Mouse (Mus musculus): ENCODE measurements around the gene Ntn3. TPM values are rescaled to one million over a fixed set of nuclear protein-coding genes. Genes with fewer than 3 reads are reported as not detected.

Gene Ntn3
- polyA plus RNA-seq, 1 experiment from 2014 or later = 11.0 TPM

GRCm38 (mm10) chr17:24209916-24210240 is 547 bp upstream of the Ntn3 start:
- Histone ChIP-seq H3K4me2 (replicated peaks) (peak overlapping the region; percentile 90), H3K27me3 (no peaks in the 10 kb centered on the region), H3K4me3 (replicated peaks) (peak overlapping the region; percentile 72; the same call in 1 of the 2 replicates), H3K4me1 (peaks cover 79% of the 10 kb centered on the region), H3K9ac (no peak overlapping the region), H3K36me3 (no peaks in the 10 kb centered on the region), H3K9me3 (replicated peaks) (no peaks in the 10 kb centered on the region), H3K27ac (replicated peaks) (peak overlapping the region; percentile 93)
- 65% methylated on average over 3 of the region's 3 CpGs for WGBS
- no peak for ATAC-seq (ENCODE audit: insufficient number of reproducible peaks, low FRiP score, low TSS enrichment, low read depth)

DNA sequence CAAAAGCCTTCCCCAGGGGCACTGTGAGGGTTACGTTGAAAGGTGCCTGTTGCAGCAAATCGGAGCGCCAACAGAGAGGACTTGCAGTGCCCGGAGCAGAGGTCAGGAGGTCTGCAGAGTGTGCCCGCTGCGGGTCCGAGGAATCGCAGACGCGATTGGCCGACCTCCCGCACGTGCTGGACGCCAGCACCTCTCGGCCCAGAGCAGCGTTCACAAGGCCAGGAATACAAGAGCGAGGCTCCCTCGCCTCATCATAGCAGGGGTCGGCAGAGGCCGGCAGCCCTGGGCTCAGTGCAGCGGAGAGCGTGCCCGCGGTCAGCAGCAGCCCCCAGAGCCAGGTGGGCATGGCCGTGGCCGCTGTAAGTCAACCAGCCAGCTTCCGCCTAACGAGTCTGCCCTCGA is 689 bp downstream of the Ntn3 start:
- Histone ChIP-seq H3K9ac (peak overlapping the region; percentile 58), H3K4me3 (replicated peaks) (peak overlapping the region; percentile 72), H3K4me1 (peaks cover 91% of the 10 kb centered on the region), H3K27ac (replicated peaks) (peak overlapping the region; percentile 93), H3K4me2 (replicated peaks) (peak overlapping the region; percentile 90), H3K27me3 (no peaks in the 10 kb centered on the region), H3K36me3 (no peaks in the 10 kb centered on the region), H3K9me3 (replicated peaks) (no peaks in the 10 kb centered on the region)
- no peak for ATAC-seq (ENCODE audit: insufficient number of reproducible peaks, low FRiP score, low TSS enrichment, low read depth)
- WGBS = 4% methylated on average over 29 of the region's 29 CpGs

DNA sequence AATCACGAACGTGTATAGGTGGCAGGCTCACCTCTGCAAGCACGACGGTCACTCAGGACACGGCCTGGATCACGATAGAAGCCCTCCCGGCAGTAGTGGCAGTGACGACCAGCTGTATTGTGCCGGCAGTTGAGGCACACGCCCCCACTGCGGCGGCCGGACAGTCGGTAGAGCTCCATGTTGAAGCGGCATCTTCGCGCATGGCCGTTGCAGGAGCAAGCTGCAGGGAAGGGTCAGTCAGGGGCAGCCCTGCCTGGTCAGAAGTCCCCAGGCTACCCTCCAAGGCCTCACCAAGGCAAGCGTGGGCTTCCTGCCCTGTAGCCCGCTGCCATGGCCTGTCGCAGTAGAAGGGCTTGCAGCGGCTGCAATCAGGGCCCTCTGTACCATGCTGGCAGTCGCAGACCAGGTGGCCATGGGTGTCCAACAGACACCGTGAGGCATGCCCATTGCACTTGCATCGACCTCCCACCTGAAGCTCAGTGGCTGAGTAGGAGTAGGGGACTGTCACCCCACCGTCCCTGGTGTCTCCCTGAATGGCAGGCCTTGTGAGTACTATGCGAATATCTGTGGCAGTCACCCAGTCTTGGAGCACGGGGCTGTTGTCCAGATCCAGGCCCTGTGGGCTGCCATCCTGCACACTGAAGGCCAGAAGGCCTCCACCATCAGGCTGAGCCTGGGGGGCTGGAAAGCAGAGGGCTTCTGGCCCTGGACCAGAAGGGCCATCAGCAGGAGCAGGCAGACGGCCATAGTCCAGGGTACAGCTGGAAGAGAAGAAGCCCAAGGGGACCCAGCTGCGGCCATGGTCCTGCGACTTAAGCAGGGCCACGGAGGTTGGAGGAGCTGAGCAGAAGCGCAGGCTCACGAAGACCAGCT is 1.3 kb downstream of the Ntn3 start:
- H3K9ac ChIP-seq = peak overlapping the region; percentile 58
- H3K4me2 ChIP-seq (replicated peaks) = peak overlapping the region; percentile 90
- WGBS = 48% methylated on average over 34 of the region's 34 CpGs
- H3K36me3 ChIP-seq = no peaks in the 10 kb centered on the region
- peaks cover 96% of the 10 kb centered on the region for H3K4me1 ChIP-seq
- no peaks in the 10 kb centered on the region for H3K27me3 ChIP-seq
- no peaks in the 10 kb centered on the region for H3K9me3 ChIP-seq (replicated peaks)
- ATAC-seq (ENCODE audit: insufficient number of reproducible peaks, low FRiP score, low TSS enrichment, low read depth) = no peak
- peak overlapping the region; percentile 93 for H3K27ac ChIP-seq (replicated peaks)
- peak overlapping the region; percentile 72 for H3K4me3 ChIP-seq (replicated peaks)

- no peak for ATAC-seq (ENCODE audit: insufficient number of reproducible peaks, low FRiP score, low TSS enrichment, low read depth)
- WGBS = 5% methylated on average over 62 of the region's 62 CpGs
- H3K27me3 ChIP-seq = no peaks in the 10 kb centered on the region
- peak overlapping the region; percentile 72 for H3K4me3 ChIP-seq (replicated peaks)
- peak overlapping the region; percentile 49; the same call in 1 of the 2 replicates for H3K27ac ChIP-seq (replicated peaks)
- H3K9me3 ChIP-seq (replicated peaks) = no peaks in the 10 kb centered on the region
- peaks cover 85% of the 10 kb centered on the region for H3K4me1 ChIP-seq
- H3K36me3 ChIP-seq = no peaks in the 10 kb centered on the region
- H3K9ac ChIP-seq = peak overlapping the region; percentile 28; the same call in 1 of the 2 replicates
- H3K4me2 ChIP-seq (replicated peaks) = peak overlapping the region; percentile 90
Measured at GRCm38 (mm10) chr17:24206451-24207351, 2.6 kb downstream of the Ntn3 start.

GRCm38 (mm10) chr17:24205908-24206361 is 3.4 kb downstream of the Ntn3 start:
- Histone ChIP-seq H3K27ac (replicated peaks) (peak overlapping the region; percentile 71), H3K9ac (peak overlapping the region; percentile 24; the same call in 1 of the 2 replicates), H3K4me1 (peaks cover 77% of the 10 kb centered on the region), H3K27me3 (no peaks in the 10 kb centered on the region), H3K4me2 (replicated peaks) (peak overlapping the region; percentile 90), H3K4me3 (replicated peaks) (peak overlapping the region; percentile 72), H3K9me3 (replicated peaks) (no peaks in the 10 kb centered on the region), H3K36me3 (no peaks in the 10 kb centered on the region)
- whole genome bisulfite sequencing = 5% methylated on average over 15 of the region's 15 CpGs
- no peak for ATAC-seq (ENCODE audit: insufficient number of reproducible peaks, low FRiP score, low TSS enrichment, low read depth)

- Histone ChIP-seq H3K4me1 (peaks cover 73% of the 10 kb centered on the region), H3K4me3 (replicated peaks) (peak within 1 kb of the TSS; percentile 72), H3K4me2 (replicated peaks) (peak within 1 kb of the TSS; percentile 90), H3K27ac (replicated peaks) (peak within 1 kb of the TSS; percentile 71), H3K9me3 (replicated peaks) (no peaks in the 10 kb centered on the region), H3K36me3 (no peaks in the 10 kb centered on the region), H3K9ac (peak within 1 kb of the TSS; percentile 76), H3K27me3 (no peaks in the 10 kb centered on the region)
- under 1% methylated on average over 46 of the region's 65 CpGs for WGBS
- peak; percentile 70 for ATAC-seq (ENCODE audit: insufficient number of reproducible peaks, low FRiP score, low TSS enrichment, low read depth)
Measured at GRCm38 (mm10) chr17:24205284-24205888, 3.9 kb downstream of the Ntn3 start, which contains the start of gene Tbc1d24. Gene Tbc1d24 (minus strand): TSS chr17:24205562.

GRCm38 (mm10) chr17:24204846-24205245 is 4.5 kb downstream of the Ntn3 start:
- Histone ChIP-seq H3K27ac (replicated peaks) (peak overlapping the region; percentile 44; the same call in 1 of the 2 replicates), H3K4me1 (peaks cover 73% of the 10 kb centered on the region), H3K36me3 (no peaks in the 10 kb centered on the region), H3K4me2 (replicated peaks) (peak overlapping the region; percentile 90), H3K9me3 (replicated peaks) (no peaks in the 10 kb centered on the region), H3K4me3 (replicated peaks) (peak overlapping the region; percentile 72), H3K9ac (peak overlapping the region; percentile 76), H3K27me3 (no peaks in the 10 kb centered on the region)
- 3% methylated on average over 7 of the region's 7 CpGs for WGBS
- ATAC-seq (ENCODE audit: insufficient number of reproducible peaks, low FRiP score, low TSS enrichment, low read depth) = no peak

DNA sequence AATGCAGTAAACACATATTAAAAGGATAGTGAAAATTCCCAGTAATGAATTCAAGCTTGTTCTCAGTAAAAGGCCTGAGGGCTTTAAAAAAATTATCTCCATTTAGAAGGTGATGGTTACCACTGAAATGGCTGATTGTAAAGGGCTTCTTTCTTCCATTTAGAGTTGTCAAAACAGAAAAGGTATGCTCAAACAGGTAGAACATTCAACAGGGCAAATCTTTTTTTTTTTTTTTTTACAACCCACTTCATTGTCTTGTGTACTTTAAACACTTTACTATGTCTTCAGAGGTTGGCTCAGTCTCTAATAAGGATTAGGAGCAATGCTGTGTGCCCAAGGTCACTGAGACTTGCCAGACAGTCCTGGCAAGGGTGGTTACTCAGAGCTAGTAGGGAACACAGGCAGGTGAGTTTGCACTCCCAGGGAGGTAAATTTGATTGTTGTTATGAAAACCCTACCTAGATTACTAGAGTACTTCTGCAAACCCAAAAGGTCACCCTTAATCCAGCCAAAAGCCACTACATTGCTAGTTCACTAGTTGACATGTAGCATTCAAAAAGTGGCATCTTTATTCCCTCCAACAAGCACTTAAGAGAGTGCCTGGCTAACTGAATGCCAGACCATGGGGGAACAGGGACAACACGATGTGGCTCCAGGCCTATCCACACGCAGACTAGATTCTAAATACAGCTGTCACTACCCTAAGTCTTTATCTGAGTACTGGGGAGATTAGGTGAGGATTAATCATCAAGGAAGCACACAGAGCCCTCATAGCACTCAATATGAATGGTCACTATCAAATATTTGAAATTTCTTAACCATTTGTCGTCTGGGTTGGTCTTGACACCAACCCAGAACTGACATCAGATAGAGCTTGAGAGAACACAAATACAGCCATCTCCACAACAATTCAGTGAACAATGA is 5.5 kb downstream of the Ntn3 start:
- H3K9ac ChIP-seq = peak overlapping the region; percentile 76; the same call in 1 of the 2 replicates
- H3K4me2 ChIP-seq (replicated peaks) = peak overlapping the region; percentile 90
- peaks cover 67% of the 10 kb centered on the region for H3K4me1 ChIP-seq
- H3K9me3 ChIP-seq (replicated peaks) = no peaks in the 10 kb centered on the region
- WGBS = 60% methylated on average over 3 of the region's 3 CpGs
- peak overlapping the region; percentile 72; the same call in 1 of the 2 replicates for H3K4me3 ChIP-seq (replicated peaks)
- no peaks in the 10 kb centered on the region for H3K27me3 ChIP-seq
- H3K27ac ChIP-seq (replicated peaks) = no peak overlapping the region
- ATAC-seq (ENCODE audit: insufficient number of reproducible peaks, low FRiP score, low TSS enrichment, low read depth) = no peak
- no peaks in the 10 kb centered on the region for H3K36me3 ChIP-seq

DNA sequence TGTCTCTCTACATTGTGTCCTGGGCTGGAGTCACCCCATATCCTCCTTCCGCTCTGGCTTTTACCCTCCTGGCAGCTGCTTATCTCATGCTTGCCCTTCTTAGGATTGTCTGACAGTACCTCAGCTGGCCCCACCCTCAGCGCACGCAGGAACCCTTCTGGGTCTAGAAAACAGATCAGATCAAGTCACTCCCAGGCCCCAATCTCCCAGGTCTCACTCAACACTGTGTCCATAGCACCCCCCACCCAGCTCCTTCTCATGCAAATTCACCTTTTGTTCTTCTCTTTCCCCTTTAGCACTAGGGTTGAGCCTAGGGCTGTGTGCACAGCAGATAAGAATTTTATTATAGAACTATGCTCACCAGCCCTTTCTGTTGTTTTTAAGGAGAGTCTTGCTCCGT is 6.3 kb downstream of the Ntn3 start:
- Histone ChIP-seq H3K9ac (no peak overlapping the region), H3K4me2 (replicated peaks) (no peak overlapping the region), H3K27ac (replicated peaks) (no peak overlapping the region), H3K36me3 (no peaks in the 10 kb centered on the region), H3K4me3 (replicated peaks) (no peak overlapping the region), H3K27me3 (no peaks in the 10 kb centered on the region), H3K9me3 (replicated peaks) (no peaks in the 10 kb centered on the region), H3K4me1 (peaks cover 59% of the 10 kb centered on the region)
- WGBS = 40% methylated on average over 4 of the region's 4 CpGs
- ATAC-seq (ENCODE audit: insufficient number of reproducible peaks, low FRiP score, low TSS enrichment, low read depth) = no peak

- Histone ChIP-seq H3K27me3 (no peaks in the 10 kb centered on the region), H3K9me3 (replicated peaks) (no peaks in the 10 kb centered on the region), H3K4me1 (peaks cover 40% of the 10 kb centered on the region), H3K27ac (replicated peaks) (no peak overlapping the region), H3K4me3 (replicated peaks) (no peak overlapping the region), H3K9ac (no peak overlapping the region), H3K36me3 (no peaks in the 10 kb centered on the region), H3K4me2 (replicated peaks) (no peak overlapping the region)
- 79% methylated on average over 4 of the region's 4 CpGs for WGBS
- no peak for ATAC-seq (ENCODE audit: insufficient number of reproducible peaks, low FRiP score, low TSS enrichment, low read depth)
Measured at GRCm38 (mm10) chr17:24201092-24201491, 8.2 kb downstream of the Ntn3 start.
